Mouse (Mus musculus): ENCODE results near the gene Rilpl1. TPM values are rescaled to one million over a fixed set of nuclear protein-coding genes. Genes with fewer than 3 reads are reported as not detected.
A peak's percentile ranks its signal among the peaks of the same experiment; 100 is the strongest.

The Rilpl1 gene
- polyA plus RNA-seq, 1 experiment from 2014 or later = 9.0 TPM

GRCm38 (mm10) chr5:124453339-124454081 is 77.7 kb downstream of the Rilpl1 start:
- Histone ChIP-seq H3K9ac (ENCODE audit: low read length) (peak overlapping the region; percentile 48; the same call in 1 of the 2 replicates), H3K4me2 (replicated peaks; ENCODE audit: low read depth) (no peak overlapping the region; the same call in 1 of the 2 replicates), H3K36me3 (ENCODE audit: control insufficient read depth, insufficient read depth, low read length) (peaks cover 24% of the 10 kb centered on the region), H3K27ac (replicated peaks) (peak overlapping the region; percentile 69), H3K27me3 (ENCODE audit: control insufficient read depth, insufficient read depth, low read length) (no peaks in the 10 kb centered on the region), H3K4me3 (ENCODE audit: low read depth, low read length) (no peak overlapping the region), H3K9me3 (ENCODE audit: control insufficient read depth, low read length) (no peaks in the 10 kb centered on the region), H3K4me1 (replicated peaks; ENCODE audit: control insufficient read depth, insufficient read depth) (no peaks in the 10 kb centered on the region)
- TF ChIP-seq EP300 (optimal IDR thresholded peaks at IDR 0.05) = no peak
- no peak for TF ChIP-seq CTCF (IDR thresholded peaks at IDR 0.05; ENCODE audit: low read depth)
- WGBS = 65% methylated on average over 13 of the region's 13 CpGs
- DNase-seq (ENCODE audit: low spot score) (peak; percentile 58), ATAC-seq (ENCODE audit: low FRiP score, low TSS enrichment) (no peak)

DNA sequence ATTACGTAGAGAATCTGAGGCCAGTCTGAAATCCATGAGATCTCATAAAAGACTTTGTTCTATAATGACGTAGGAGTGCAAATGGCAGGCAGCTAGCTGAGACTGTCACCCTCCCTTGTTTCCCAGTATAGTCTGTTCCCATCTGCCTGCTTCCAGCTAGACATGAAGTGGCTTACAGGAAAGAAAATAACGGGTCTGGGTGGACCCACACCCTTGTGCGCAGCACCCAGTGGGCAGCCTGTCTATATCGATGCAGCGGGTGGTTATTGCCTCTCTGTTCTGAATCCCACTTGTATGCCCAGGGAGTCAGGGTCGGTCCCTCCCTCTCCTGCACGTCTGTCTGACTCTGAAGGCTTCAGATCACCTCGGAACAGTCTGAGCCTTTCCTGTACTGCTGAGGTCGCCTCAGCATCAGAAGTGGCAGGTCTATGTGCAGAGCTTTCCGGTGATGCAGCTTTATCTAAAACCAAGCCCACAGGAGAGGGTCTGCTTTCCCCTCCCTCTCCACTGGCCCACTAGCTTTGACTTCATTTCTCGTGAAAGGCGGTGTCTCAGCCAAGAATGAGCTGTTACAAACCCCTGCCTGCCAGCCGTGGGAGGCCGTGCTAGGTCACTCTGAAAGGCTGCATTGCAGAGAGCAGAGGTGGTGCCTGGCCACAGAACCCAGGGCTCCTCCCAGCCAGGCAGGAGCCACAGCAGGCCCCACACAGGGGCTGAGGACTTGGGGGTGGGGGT is 78.5 kb downstream of the Rilpl1 start:
- Histone ChIP-seq H3K27ac (replicated peaks) (peak overlapping the region; percentile 69), H3K4me1 (replicated peaks; ENCODE audit: control insufficient read depth, insufficient read depth) (no peaks in the 10 kb centered on the region), H3K4me3 (ENCODE audit: low read depth, low read length) (no peak overlapping the region), H3K36me3 (ENCODE audit: control insufficient read depth, insufficient read depth, low read length) (peaks cover 21% of the 10 kb centered on the region), H3K9me3 (ENCODE audit: control insufficient read depth, low read length) (no peaks in the 10 kb centered on the region), H3K4me2 (replicated peaks; ENCODE audit: low read depth) (no peak overlapping the region; the same call in 1 of the 2 replicates), H3K27me3 (ENCODE audit: control insufficient read depth, insufficient read depth, low read length) (no peaks in the 10 kb centered on the region), H3K9ac (ENCODE audit: low read length) (peak overlapping the region; percentile 48; the same call in 1 of the 2 replicates)
- TF ChIP-seq EP300 (optimal IDR thresholded peaks at IDR 0.05) = no peak
- TF ChIP-seq CTCF (IDR thresholded peaks at IDR 0.05; ENCODE audit: low read depth) = no peak
- ATAC-seq (ENCODE audit: low FRiP score, low TSS enrichment) (no peak), DNase-seq (ENCODE audit: low spot score) (no peak)
- WGBS = 73% methylated on average over 15 of the region's 15 CpGs

GRCm38 (mm10) chr5:124450641-124451340 is 80.4 kb downstream of the Rilpl1 start:
- H3K27ac ChIP-seq (replicated peaks) = peak overlapping the region; percentile 81
- no peak overlapping the region for H3K4me2 ChIP-seq (replicated peaks; ENCODE audit: low read depth)
- H3K4me1 ChIP-seq (replicated peaks; ENCODE audit: control insufficient read depth, insufficient read depth) = no peaks in the 10 kb centered on the region
- peaks cover 12% of the 10 kb centered on the region; the same call in 1 of the 2 replicates for H3K36me3 ChIP-seq (ENCODE audit: control insufficient read depth, insufficient read depth, low read length)
- H3K4me3 ChIP-seq (ENCODE audit: low read depth, low read length) = no peak overlapping the region; the same call in 1 of the 2 replicates
- TF ChIP-seq EP300 (optimal IDR thresholded peaks at IDR 0.05) = no peak
- no peak for TF ChIP-seq CTCF (IDR thresholded peaks at IDR 0.05; ENCODE audit: low read depth)
- peak overlapping the region; percentile 35; the same call in 1 of the 2 replicates for H3K9ac ChIP-seq (ENCODE audit: low read length)
- H3K27me3 ChIP-seq (ENCODE audit: control insufficient read depth, insufficient read depth, low read length) = no peaks in the 10 kb centered on the region
- no peaks in the 10 kb centered on the region for H3K9me3 ChIP-seq (ENCODE audit: control insufficient read depth, low read length)
- ATAC-seq (ENCODE audit: low FRiP score, low TSS enrichment) (peak; percentile 63), DNase-seq (ENCODE audit: low spot score) (peak; percentile 77)
- 62% methylated on average over 16 of the region's 16 CpGs for WGBS

- H3K9ac ChIP-seq (ENCODE audit: low read length) = peak overlapping the region; percentile 41
- no peak for ATAC-seq (ENCODE audit: low FRiP score, low TSS enrichment)
Measured at GRCm38 (mm10) chr5:124450051-124450450, 81.1 kb downstream of the Rilpl1 start.

GRCm38 (mm10) chr5:124449494-124449893 is 81.7 kb downstream of the Rilpl1 start:
- Histone ChIP-seq H3K4me3 (ENCODE audit: low read depth, low read length) (no peak overlapping the region), H3K9ac (ENCODE audit: low read length) (0 out of 2 replicates have a peak overlapping the region, but pooled peaks have one; percentile 4), H3K36me3 (ENCODE audit: control insufficient read depth, insufficient read depth, low read length) (peaks cover 12% of the 10 kb centered on the region; the same call in 1 of the 2 replicates), H3K4me2 (replicated peaks; ENCODE audit: low read depth) (peak overlapping the region; percentile 4; the same call in 1 of the 2 replicates), H3K27ac (replicated peaks) (peak overlapping the region; percentile 63), H3K9me3 (ENCODE audit: control insufficient read depth, low read length) (no peaks in the 10 kb centered on the region), H3K27me3 (ENCODE audit: control insufficient read depth, insufficient read depth, low read length) (no peaks in the 10 kb centered on the region), H3K4me1 (replicated peaks; ENCODE audit: control insufficient read depth, insufficient read depth) (no peaks in the 10 kb centered on the region)
- ATAC-seq (ENCODE audit: low FRiP score, low TSS enrichment) (peak; percentile 42), DNase-seq (ENCODE audit: low spot score) (peak; percentile 72)
- 31% methylated on average over 6 of the region's 6 CpGs for WGBS
- TF ChIP-seq CTCF (IDR thresholded peaks at IDR 0.05; ENCODE audit: low read depth) (no peak), EP300 (optimal IDR thresholded peaks at IDR 0.05) (no peak)

More at GRCm38 (mm10) chr5:124450051-124450450, 81.1 kb downstream of the Rilpl1 start:
- TF ChIP-seq CTCF (IDR thresholded peaks at IDR 0.05; ENCODE audit: low read depth) (no peak), EP300 (optimal IDR thresholded peaks at IDR 0.05) (no peak)
- Histone ChIP-seq H3K36me3 (ENCODE audit: control insufficient read depth, insufficient read depth, low read length) (peaks cover 12% of the 10 kb centered on the region; the same call in 1 of the 2 replicates), H3K4me2 (replicated peaks; ENCODE audit: low read depth) (peak overlapping the region; percentile 23), H3K4me3 (ENCODE audit: low read depth, low read length) (no peak overlapping the region), H3K27ac (replicated peaks) (peak overlapping the region; percentile 81), H3K4me1 (replicated peaks; ENCODE audit: control insufficient read depth, insufficient read depth) (no peaks in the 10 kb centered on the region), H3K9me3 (ENCODE audit: control insufficient read depth, low read length) (no peaks in the 10 kb centered on the region), H3K27me3 (ENCODE audit: control insufficient read depth, insufficient read depth, low read length) (no peaks in the 10 kb centered on the region)
- no peak for DNase-seq (ENCODE audit: low spot score)
- 56% methylated on average over 7 of the region's 7 CpGs for WGBS

All from stomach, postnatal 0 days (tissue).